Comparison of ENCODE assay signal across 23 mouse cellular contexts in the genomic region with DNA sequence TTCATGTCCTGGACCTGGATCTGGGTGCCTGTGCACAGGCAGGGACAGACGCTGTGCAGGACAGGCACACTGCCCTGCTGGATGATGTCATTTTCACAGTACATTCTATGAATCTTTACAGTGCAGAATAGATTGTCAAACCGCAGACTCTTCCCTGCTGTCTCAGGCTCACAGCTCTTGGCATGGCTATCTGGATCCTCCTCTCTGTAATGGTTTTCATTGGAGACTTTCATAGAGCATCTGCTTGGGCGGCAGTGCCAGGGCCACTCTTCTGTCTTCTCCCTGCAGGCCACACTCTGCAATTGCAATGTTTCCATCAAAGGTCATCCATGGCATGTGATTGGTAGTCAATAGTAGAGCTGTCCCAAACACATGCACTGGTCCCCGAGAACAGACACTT.
DNase-seq lines count a peak whose midpoint lies in the region; ATAC-seq lines count a peak whose summit lies in the region.
"Had no signal": no experiment of that assay in that cellular context is flagged by ENCODE, and none has a peak within 500 bp of the region (broad histone marks: within the 10 kb centered on the region; RNA-seq: fewer than 3 reads in every experiment).

No protein-coding gene starts in this region.

- no peak overlapping the region for H3K4me2 ChIP-seq in forebrain, embryonic 16.5 days (ENCODE audit: low read length)
- H3K4me2 ChIP-seq in forebrain, embryonic 12.5 days: no peak overlapping the region
- H3K4me2 ChIP-seq: embryonic facial prominence, embryonic 13.5 days; hindbrain, embryonic 14.5 days; intestine, embryonic 15.5 days; limb, embryonic 12.5 days; liver, embryonic 12.5 days; midbrain, embryonic 12.5 days; neural tube, embryonic 12.5 days had no signal

- 84% methylated on average over 4 of the region's 4 CpGs for WGBS in forebrain, embryonic 16.5 days
- WGBS in forebrain, embryonic 12.5 days: 95% methylated on average over 4 of the region's 4 CpGs

- no peak overlapping the region for H3K4me3 ChIP-seq in forebrain, embryonic 16.5 days (replicated peaks; ENCODE audit: low read length)
- no peak overlapping the region for H3K4me3 ChIP-seq in forebrain, embryonic 12.5 days (replicated peaks)
- H3K4me3 ChIP-seq: embryonic facial prominence, embryonic 13.5 days; erythroblast, embryonic 14.5 days; gastrocnemius, adult 2 months; intestine, embryonic 15.5 days; limb, embryonic 12.5 days; liver, embryonic 12.5 days; midbrain, embryonic 12.5 days; neural tube, embryonic 12.5 days had no signal

- no peak overlapping the region for H3K9ac ChIP-seq in forebrain, embryonic 16.5 days (replicated peaks; ENCODE audit: low read depth, low read length)
- H3K9ac ChIP-seq in forebrain, embryonic 12.5 days: no peak overlapping the region
- H3K9ac ChIP-seq: embryonic facial prominence, embryonic 13.5 days; hindbrain, embryonic 14.5 days; intestine, embryonic 15.5 days; limb, embryonic 12.5 days; liver, embryonic 12.5 days; midbrain, embryonic 12.5 days; neural tube, embryonic 12.5 days had no signal

- ATAC-seq in forebrain, embryonic 16.5 days: 0 out of 2 replicates have a peak, but pooled peaks have one; percentile 5
- ATAC-seq in forebrain, embryonic 12.5 days (ENCODE audit: low FRiP score): no peak
- no peak for ATAC-seq in megakaryocyte, adult 5-6 weeks (ENCODE audit: poor library complexity, severe bottlenecking)
- ATAC-seq: intestine, embryonic 15.5 days; liver, embryonic 12.5 days had no signal

- peaks cover 18% of the 10 kb centered on the region for H3K4me1 ChIP-seq in forebrain, embryonic 16.5 days (replicated peaks; ENCODE audit: control insufficient read depth, insufficient read depth, low read length)
- H3K4me1 ChIP-seq in forebrain, embryonic 12.5 days: peaks cover 9% of the 10 kb centered on the region
- H3K4me1 ChIP-seq: embryonic facial prominence, embryonic 13.5 days; intestine, embryonic 15.5 days; liver, embryonic 12.5 days had no signal

- H3K9me3 ChIP-seq in forebrain, embryonic 16.5 days (ENCODE audit: control insufficient read depth, low read length): no peaks in the 10 kb centered on the region
- H3K9me3 ChIP-seq in forebrain, embryonic 12.5 days: no peaks in the 10 kb centered on the region
- H3K9me3 ChIP-seq: embryonic facial prominence, embryonic 13.5 days; intestine, embryonic 15.5 days; limb, embryonic 12.5 days; liver, embryonic 12.5 days; midbrain, embryonic 12.5 days; neural tube, embryonic 12.5 days had no signal

- H3K27ac ChIP-seq in forebrain, embryonic 16.5 days (ENCODE audit: low read length): no peak overlapping the region
- no peak overlapping the region for H3K27ac ChIP-seq in forebrain, embryonic 12.5 days
- H3K27ac ChIP-seq: embryonic facial prominence, embryonic 13.5 days; gastrocnemius, adult 2 months; hindbrain, embryonic 14.5 days; intestine, embryonic 15.5 days; limb, embryonic 12.5 days; liver, embryonic 12.5 days; midbrain, embryonic 12.5 days; neural tube, embryonic 12.5 days had no signal

- H3K36me3 ChIP-seq in forebrain, embryonic 16.5 days (ENCODE audit: control insufficient read depth, insufficient read depth): no peaks in the 10 kb centered on the region
- peaks cover 5% of the 10 kb centered on the region for H3K36me3 ChIP-seq in forebrain, embryonic 12.5 days (replicated peaks)
- H3K36me3 ChIP-seq: intestine, embryonic 15.5 days had no signal

- no peaks in the 10 kb centered on the region for H3K27me3 ChIP-seq in forebrain, embryonic 16.5 days (replicated peaks; ENCODE audit: control insufficient read depth, insufficient read depth, low read length)
- H3K27me3 ChIP-seq in forebrain, embryonic 12.5 days: no peaks in the 10 kb centered on the region
- H3K27me3 ChIP-seq: embryonic facial prominence, embryonic 13.5 days; intestine, embryonic 15.5 days; limb, embryonic 12.5 days; liver, embryonic 12.5 days; midbrain, embryonic 12.5 days; neural tube, embryonic 12.5 days had no signal

- peak; percentile 58 for DNase-seq in layer of hippocampus, adult 9-11 months
- no peak for DNase-seq in layer of hippocampus, adult 8-10 months (ENCODE audit: low spot score in 2 of 2)
- peak; percentile 54 to 73 for DNase-seq in right cerebral cortex, postnatal 10 days (ENCODE audit: low spot score in 2 of 2)
- DNase-seq in right cerebral cortex, postnatal 14 days: no peak
- DNase-seq: adrenal gland, adult 2 months; embryo, embryonic 11 days; gastrocnemius, adult 2 months; kidney, adult 8-10 months; kidney, postnatal 10 days; lung, adult 18-20 months; lung, postnatal 10 days; thymus, postnatal 14 days had no signal

Comparison
In these comparisons a context has a peak if more than half of its experiments do, and no peak if none do; other contexts are left out.
1. DNase-seq: peak in layer of hippocampus, adult 9-11 months (single experiment) and right cerebral cortex, postnatal 10 days (2 of 2); none in layer of hippocampus, adult 8-10 months (0 of 2) and right cerebral cortex, postnatal 14 days (single experiment).